Mouse (Mus musculus): ENCODE data around the gene Ndufaf2.

- TF ChIP-seq CTCF (IDR thresholded peaks at IDR 0.05; ENCODE audit: low read depth, low read length) (no peak), POLR2A (IDR thresholded peaks at IDR 0.05; ENCODE audit: extremely low read depth, insufficient read depth, low read length) (no peak)
Observed at GRCm38 (mm10) chr13:108164621-108165020, 6.2 kb upstream of the Ndufaf2 start.

Measured in liver, adult 2 months (tissue).